Mouse (Mus musculus) gastrocnemius, postnatal 14 days (tissue): ENCODE data around the gene Pdcd7. TPM values are rescaled to one million over a fixed set of nuclear protein-coding genes. Genes with fewer than 3 reads are reported as not detected.
A peak's percentile ranks its signal among the peaks of the same experiment; 100 is the strongest.
"Not testable (repeated sequence)": the region's sequence is repeated elsewhere in the genome, so short reads cannot be mapped to it uniquely, and the experiment has no call there.

Experiments
- DNase-seq: peaks from one replicate; pipeline ENCODE4 v3.0.0; 2021; ENCODE audit warnings: mixed read lengths
- intact Hi-C: fragments of 180-260 bp; cut with DNase I; formaldehyde crosslinking; loops from one replicate; pipeline ENCODE4 v1.15.1; 2025; ENCODE audit warnings: low total_unique reads
- long read RNA-seq, 2 experiments: library from polyadenylated mRNA; stranded (forward); transcript quantifications; one replicate each; pipeline ENCODE4 v2.0.0; 2021
- total RNA-seq, 2 experiments: library from RNA; stranded (reverse); gene quantifications; 2 replicates each; pipeline ENCODE4 v1.2.3; 2021

The Pdcd7 gene
- total RNA-seq = 10 to 100 TPM in 1 of 2 experiments, 1 to 10 TPM in 1; 9.1 to 13.2 TPM
- long read RNA-seq, experiment 1, transcript Pdcd7-201 (5 exons, 2,419 nt) = major isoform, 17 of 17 reads
- long read RNA-seq, experiment 1, partial matches to known transcripts = 0 of 17 reads
- long read RNA-seq, experiment 1, other reads (novel, unspliced or antisense) = 0 of 17 reads
- long read RNA-seq, experiment 2, transcript Pdcd7-201 (5 exons, 2,419 nt) = major isoform, 33 of 33 reads
- long read RNA-seq, experiment 2, partial matches to known transcripts = 0 of 33 reads
- long read RNA-seq, experiment 2, other reads (novel, unspliced or antisense) = 0 of 33 reads

GRCm38 (mm10) chr9:65345854-65346475 lies at the start of gene Pdcd7:
Gene Pdcd7, plus strand, starts transcription at chr9:65346104.
- DNase-seq = peak; percentile 94
- intact Hi-C loops = loop anchor here (2.0 kb wide), 1 partner anchor 27 kb away; no protein-coding TSS in a partner anchor

- intact Hi-C loops = loop anchor here (10.0 kb wide), 1 partner anchor 252 kb away; no protein-coding TSS in a partner anchor
- DNase-seq = no peak
Measured at GRCm38 (mm10) chr9:65297056-65297455, 48.8 kb upstream of the Pdcd7 start.

DNA sequence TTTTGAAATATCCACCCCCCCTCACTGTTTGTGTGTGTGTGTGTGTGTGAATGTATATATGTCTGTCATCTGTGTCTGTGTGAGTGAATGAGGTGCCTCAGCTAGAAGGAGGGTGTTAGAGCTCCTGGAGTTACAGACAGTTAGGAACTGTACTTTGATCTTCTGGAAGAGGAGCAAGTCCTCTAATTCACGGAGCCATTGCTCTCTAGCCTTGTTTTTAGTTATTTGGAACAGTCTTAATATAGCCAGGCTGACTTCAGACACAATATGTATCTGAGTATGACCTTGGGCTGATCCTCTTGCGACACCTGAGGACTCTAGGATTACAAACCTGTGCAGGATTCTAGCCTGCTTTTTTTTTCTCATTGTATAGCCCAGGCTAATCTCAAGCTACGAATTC lies 47.1 kb upstream of the Pdcd7 start:
- DNase-seq = no peak
- intact Hi-C loops = loop anchor here (10.0 kb wide), 1 partner anchor 254 kb away; no protein-coding TSS in a partner anchor

- intact Hi-C loops = loop anchor here (10.0 kb wide), 1 partner anchor 255 kb away; no protein-coding TSS in a partner anchor
- no peak for DNase-seq
Measured at GRCm38 (mm10) chr9:65299650-65300049, 46.3 kb upstream of the Pdcd7 start.

DNA sequence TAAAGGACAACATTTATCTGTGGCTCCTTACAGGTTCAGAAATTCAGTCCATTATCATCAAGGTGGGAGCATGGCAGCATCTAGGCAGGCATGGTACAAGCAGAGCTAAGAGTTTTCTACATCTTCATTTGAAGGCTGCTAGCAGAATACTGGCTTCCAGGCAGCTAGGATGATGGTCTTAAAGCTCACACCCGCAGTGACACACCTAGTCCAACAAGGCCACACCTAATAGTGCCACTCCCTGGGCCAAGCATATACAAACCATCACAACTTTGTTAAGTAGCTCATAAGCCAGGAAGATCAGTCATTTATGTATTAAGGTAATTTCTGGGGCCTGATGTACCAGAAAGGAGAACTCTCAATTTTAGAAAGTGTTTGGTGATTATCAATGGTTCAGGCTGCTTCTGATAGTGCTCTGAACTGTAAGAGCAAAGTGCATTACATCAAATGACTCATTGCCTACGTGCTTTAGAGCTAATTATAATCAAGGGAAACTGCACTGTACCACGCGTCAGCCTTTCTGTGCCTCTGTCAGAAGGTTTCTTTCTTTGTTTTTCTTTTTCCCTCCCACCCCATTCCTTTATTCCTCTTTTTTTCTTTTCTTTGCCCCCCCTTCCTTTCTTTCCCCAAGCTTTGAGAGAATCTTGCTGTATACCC lies 43.4 kb upstream of the Pdcd7 start:
- no peak for DNase-seq
- intact Hi-C loops = no loop called here

GRCm38 (mm10) chr9:65303586-65303985 lies 42.3 kb upstream of the Pdcd7 start:
- no peak for DNase-seq
- intact Hi-C loops = no loop called here

- intact Hi-C loops = no loop called here
- no peak for DNase-seq
Measured at GRCm38 (mm10) chr9:65304300-65304699, 41.6 kb upstream of the Pdcd7 start.

- intact Hi-C loops = no loop called here
- no peak for DNase-seq
Measured at GRCm38 (mm10) chr9:65306672-65307071, 39.2 kb upstream of the Pdcd7 start.

DNA sequence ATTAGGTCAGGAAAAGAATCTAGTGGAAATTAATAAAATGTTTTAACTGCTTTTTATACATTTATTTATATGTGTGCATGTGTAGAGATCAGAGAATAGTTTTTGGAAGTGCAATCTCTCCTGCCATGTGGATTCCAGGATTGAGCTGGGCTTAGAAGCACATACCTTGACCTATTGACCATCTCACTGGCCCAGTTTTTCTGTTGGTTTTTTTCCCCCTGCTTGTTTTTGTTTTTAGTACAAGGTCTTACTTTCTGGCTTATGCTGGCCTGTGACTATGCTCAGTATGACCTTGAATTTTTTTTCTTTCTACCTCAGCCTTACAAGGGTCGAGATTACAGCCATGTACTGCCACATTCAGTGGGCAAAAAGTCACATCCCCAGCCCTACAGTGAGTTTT lies 37.9 kb upstream of the Pdcd7 start:
- intact Hi-C loops = no loop called here
- DNase-seq = no peak

DNA sequence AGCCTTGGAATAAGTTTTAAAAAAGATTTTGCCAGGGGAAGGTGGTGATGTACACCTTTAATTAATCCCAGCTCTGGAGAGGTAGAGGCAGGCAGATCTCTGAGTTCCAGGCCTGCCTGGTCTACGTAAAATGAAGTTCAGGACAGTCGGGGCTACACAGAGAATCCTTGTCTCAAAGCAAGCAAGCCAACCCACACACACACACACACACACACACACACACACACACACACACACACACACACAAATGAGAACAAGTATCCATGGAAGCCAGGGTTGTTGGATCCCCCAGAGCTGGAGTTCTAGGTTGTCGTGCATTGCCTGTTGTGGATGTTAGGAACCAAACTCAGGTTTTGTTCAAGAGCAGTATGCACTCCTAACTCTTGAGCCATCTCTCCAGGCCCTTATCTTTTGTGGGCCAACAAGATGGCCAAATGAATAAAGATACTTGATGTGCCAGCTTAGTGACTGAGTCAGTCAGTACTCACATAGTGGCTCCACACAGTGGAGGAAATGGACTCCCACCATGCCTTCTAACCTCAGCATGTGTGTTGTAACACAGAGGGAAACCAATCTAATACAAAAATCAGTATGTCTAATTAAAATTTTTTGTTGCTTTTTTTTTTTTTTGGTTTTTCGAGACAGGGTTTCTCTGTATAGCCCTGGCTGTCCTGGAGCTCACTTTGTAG lies 33.1 kb upstream of the Pdcd7 start:
- intact Hi-C loops = no loop called here

GRCm38 (mm10) chr9:65313846-65314245 lies 32.1 kb upstream of the Pdcd7 start:
- DNase-seq = no peak
- intact Hi-C loops = no loop called here

More for the DNA sequence above, 33.1 kb upstream of the Pdcd7 start:
- no peak for DNase-seq

GRCm38 (mm10) chr9:65322255-65322900 lies 23.5 kb upstream of the Pdcd7 start:
- intact Hi-C loops = no loop called here
- no peak for DNase-seq

DNA sequence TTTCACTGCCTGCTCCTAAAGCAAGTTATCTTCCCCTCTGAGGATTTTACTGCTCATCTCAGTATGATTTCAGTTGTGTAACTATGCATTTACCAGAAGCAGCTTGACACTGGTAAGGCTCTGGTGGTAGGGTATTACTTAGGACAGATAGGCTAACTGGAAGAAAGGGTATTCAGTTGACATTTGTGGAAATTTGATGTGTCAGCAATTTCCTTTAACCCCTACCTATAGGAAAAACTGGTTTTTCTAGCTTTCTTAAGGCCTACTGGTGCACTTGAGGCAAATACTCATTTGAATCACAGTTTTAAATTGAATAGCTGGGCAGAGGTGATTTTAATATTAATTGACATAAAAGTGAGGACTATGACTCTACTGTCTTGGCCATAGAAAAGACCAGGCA lies 19.9 kb upstream of the Pdcd7 start:
- intact Hi-C loops = no loop called here

GRCm38 (mm10) chr9:65327371-65327770 lies 18.5 kb upstream of the Pdcd7 start:
- no peak for DNase-seq
- intact Hi-C loops = no loop called here

More for the DNA sequence above, 19.9 kb upstream of the Pdcd7 start:
- DNase-seq = no peak

DNA sequence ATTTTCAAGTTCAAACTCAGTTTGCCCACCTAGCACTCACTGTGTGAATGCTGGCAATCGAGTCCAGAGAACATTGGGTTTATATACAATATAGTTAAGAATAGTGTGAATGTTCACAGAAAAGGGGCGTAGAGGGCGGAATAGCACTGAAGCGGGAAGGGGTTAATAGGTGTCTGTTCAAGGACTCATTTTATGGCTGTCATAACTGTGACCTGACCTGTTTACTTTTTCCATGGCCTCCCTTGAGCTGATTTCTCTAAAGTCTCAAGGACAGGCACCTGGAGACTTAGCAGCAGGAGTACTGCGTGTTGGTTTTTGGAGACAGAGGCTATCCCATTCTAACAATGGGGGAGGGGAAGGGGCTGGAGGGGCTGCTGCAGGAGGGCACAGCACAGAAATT lies 11.9 kb upstream of the Pdcd7 start:
- DNase-seq = no peak
- intact Hi-C loops = no loop called here

DNA sequence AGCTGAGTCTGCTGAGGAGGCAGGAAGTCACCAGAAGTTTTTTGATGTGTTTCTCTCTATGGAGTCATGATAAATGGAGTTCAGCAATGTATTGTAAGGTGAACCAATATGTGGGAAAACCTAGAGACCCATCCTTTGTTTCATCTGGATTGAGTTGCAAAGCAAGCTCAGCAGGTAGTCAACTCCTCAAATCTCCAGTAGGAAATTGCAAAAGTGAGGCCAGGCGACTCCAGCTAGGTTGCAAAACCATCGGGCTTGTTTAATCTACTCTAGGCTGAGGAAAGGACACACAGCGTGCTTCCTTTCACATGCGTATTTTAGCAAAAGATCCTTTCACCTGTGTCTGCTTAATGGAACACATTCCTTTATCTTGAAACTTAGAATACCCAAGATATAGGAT lies 6.8 kb upstream of the Pdcd7 start:
- intact Hi-C loops = no loop called here
- DNase-seq = no peak

DNA sequence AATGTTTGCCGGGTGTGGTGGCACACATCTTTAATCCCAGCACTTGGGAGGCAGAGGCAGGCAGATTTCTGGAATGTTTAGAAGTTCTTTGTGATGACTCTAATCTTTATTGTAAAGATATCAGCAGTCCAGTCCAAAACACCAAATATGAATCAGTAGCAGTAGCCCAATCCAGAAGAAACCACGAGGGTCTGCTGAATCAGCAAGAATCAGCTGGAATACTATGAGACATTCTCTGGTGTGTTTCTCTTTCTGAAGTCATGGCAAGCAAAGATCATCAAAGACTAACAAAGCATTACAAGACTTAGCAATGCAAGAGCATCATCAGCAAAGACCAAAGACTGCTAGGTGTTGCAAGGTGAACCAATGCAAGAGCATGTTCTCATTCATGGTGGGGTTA lies 5.5 kb upstream of the Pdcd7 start:
- DNase-seq = no peak
- intact Hi-C loops = no loop called here

DNA sequence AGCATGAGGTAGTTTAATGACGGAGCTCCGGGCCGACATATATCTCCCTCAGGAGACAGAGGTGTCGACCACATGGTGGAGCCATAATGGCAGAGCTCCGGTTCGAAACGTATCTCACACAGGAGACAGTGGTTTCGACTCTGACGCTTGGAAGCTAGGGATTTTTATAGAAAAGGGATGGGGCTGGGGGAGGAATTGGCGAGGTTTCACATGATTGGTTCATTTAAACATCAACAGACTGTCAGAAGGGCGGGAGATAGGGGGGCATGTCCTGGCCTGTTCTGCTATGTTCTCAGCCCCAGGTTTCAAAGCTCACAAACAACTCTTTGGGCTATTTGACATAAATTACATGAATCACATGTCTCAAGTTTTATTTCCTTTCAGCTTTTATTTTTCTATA lies 465 bp upstream of the Pdcd7 start:
- DNase-seq, intact Hi-C loops: not testable (repeated sequence)

- peak; percentile 44 for DNase-seq
- intact Hi-C loops = loop anchor here (2.0 kb wide), 1 partner anchor 26 kb away; no protein-coding TSS in a partner anchor
Measured at GRCm38 (mm10) chr9:65346476-65347111, 690 bp downstream of the Pdcd7 start.
